Mouse (Mus musculus): ENCODE measurements at regions not wholly inside any gene's neighbourhood (a gene's known extent, or its start where the extent isn't known, plus 50 kb on each side); places are given as distances from the start of the nearest gene placed in this dataset.

GRCm38 (mm10) chrX:166995855-166996254 is 213.3 kb downstream of the Tmsb4x start:
- TF ChIP-seq CTCF (IDR thresholded peaks at IDR 0.05; ENCODE audit: low read depth) (no peak), EP300 (IDR thresholded peaks at IDR 0.05; ENCODE audit: low read depth) (no peak)

All from heart, postnatal 0 days (tissue).